Mouse (Mus musculus) MEL (cell line): ENCODE data around the gene Kcnmb1. TPM values are rescaled to one million over a fixed set of nuclear protein-coding genes. Genes with fewer than 3 reads are reported as not detected.

Experiments
- DNase-seq: peaks from one replicate; pipeline ENCODE4 v3.0.0; 2011; ENCODE audit warnings: low read depth, low spot score
- H3K27ac ChIP-seq: 2 replicates; pipeline ENCODE4 v1.5.1; 2012; ENCODE audit warnings: low read depth, mild to moderate bottlenecking, control low read depth, low read length, moderate library complexity; ENCODE audit not compliant: control insufficient read depth
- H3K27me3 ChIP-seq, 2 experiments: fragments of 150-350 bp in 1 of 2; sonication (generic) in 1 of 2; 2 replicates each; pipeline ENCODE4 v1.6.1; 2012; ENCODE audit warnings: low read length in 2 of 2, mild to moderate bottlenecking in 2 of 2, improper control_type of control experiment in 1 of 2, moderate library complexity in 1 of 2; ENCODE audit not compliant: insufficient read depth in 2 of 2, control insufficient read depth in 1 of 2
- H3K36me3 ChIP-seq, 2 experiments: 2 replicates each; pipeline ENCODE4 v1.6.1; 2012 to 2014; ENCODE audit warnings: low read length in 2 of 2, improper control_type of control experiment in 1 of 2, inconsistent platforms in 1 of 2, mild to moderate bottlenecking in 1 of 2; ENCODE audit not compliant: insufficient read depth in 2 of 2, control insufficient read depth in 1 of 2
- H3K4me1 ChIP-seq, 2 experiments: fragments of 150-350 bp in 1 of 2; sonication (generic) in 1 of 2; 2 replicates each; pipeline ENCODE4 v1.6.1; 2012; ENCODE audit warnings: low read length in 2 of 2, improper control_type of control experiment in 1 of 2, mild to moderate bottlenecking in 1 of 2; ENCODE audit not compliant: insufficient read depth in 2 of 2, control insufficient read depth in 1 of 2
- H3K4me3 ChIP-seq, 2 experiments: fragments of 150-350 bp in 1 of 2; sonication (generic) in 1 of 2; 2 replicates each; pipeline ENCODE4 v1.5.1; 2012; ENCODE audit warnings: low read depth in 2 of 2, low read length in 2 of 2, mild to moderate bottlenecking in 2 of 2, moderate library complexity in 2 of 2, control low read depth in 1 of 2, improper control_type of control experiment in 1 of 2; ENCODE audit not compliant: control insufficient read depth in 1 of 2, insufficient read depth in 1 of 2
- H3K79me2 ChIP-seq: 2 replicates; pipeline ENCODE4 v1.6.1; 2012; ENCODE audit warnings: mild to moderate bottlenecking, low read length, moderate library complexity; ENCODE audit not compliant: control insufficient read depth, poor library complexity, insufficient read depth
- H3K9ac ChIP-seq: 2 replicates; pipeline ENCODE4 v1.6.1; 2012; ENCODE audit warnings: low read depth, mild to moderate bottlenecking, control low read depth, low read length, moderate library complexity; ENCODE audit not compliant: control insufficient read depth, poor library complexity, severe bottlenecking
- H3K9me3 ChIP-seq: fragments of 150-350 bp; sonication (generic); replicated peaks from 2 replicates; pipeline ENCODE4 v1.6.1; 2012; ENCODE audit warnings: mild to moderate bottlenecking, low read length, improper control_type of control experiment, moderate library complexity; ENCODE audit not compliant: insufficient read depth
- CHD2 ChIP-seq: IDR thresholded peaks from 2 replicates; pipeline ENCODE4 v1.6.1; 2011; ENCODE audit warnings: low read length, improper control_type of control experiment
- CTCF ChIP-seq, 3 experiments: IDR thresholded peaks in 2 of 3; conservative IDR thresholded peaks in 1 of 3; 2 replicates each; pipeline ENCODE4 v1.5.1; 2011 to 2012; ENCODE audit warnings: low read length in 3 of 3, low read depth in 2 of 3, mild to moderate bottlenecking in 2 of 3, improper control_type of control experiment in 1 of 3, inconsistent platforms in 1 of 3, mixed read lengths in 1 of 3, moderate library complexity in 1 of 3; ENCODE audit not compliant: control insufficient read depth in 1 of 3, insufficient read depth in 1 of 3, poor library complexity in 1 of 3, severe bottlenecking in 1 of 3
- EP300 ChIP-seq, 2 experiments: IDR thresholded peaks; 2 replicates each; pipeline ENCODE4 v1.6.1; 2011; ENCODE audit warnings: improper control_type of control experiment in 2 of 2, low read length in 2 of 2, low read depth in 1 of 2, mild to moderate bottlenecking in 1 of 2
- ETS1 ChIP-seq: IDR thresholded peaks from 2 replicates; pipeline ENCODE4 v1.6.1; 2012; ENCODE audit warnings: low read depth, mild to moderate bottlenecking, inconsistent platforms, low read length, improper control_type of control experiment, moderate library complexity
- GATA1 ChIP-seq: IDR thresholded peaks from 2 replicates; pipeline ENCODE4 v1.6.1; 2011; ENCODE audit warnings: low read depth, low read length, improper control_type of control experiment
- MAFK ChIP-seq: IDR thresholded peaks from 2 replicates; pipeline ENCODE4 v1.6.1; 2011; ENCODE audit warnings: low read depth, mild to moderate bottlenecking, low read length, improper control_type of control experiment, borderline replicate concordance
- MAX ChIP-seq: IDR thresholded peaks from 2 replicates; pipeline ENCODE4 v1.6.1; 2011; ENCODE audit warnings: low read length, improper control_type of control experiment
- MAZ ChIP-seq: IDR thresholded peaks from 2 replicates; pipeline ENCODE4 v1.6.1; 2012; ENCODE audit warnings: low read depth, mild to moderate bottlenecking, inconsistent platforms, low read length, improper control_type of control experiment
- NRF1 ChIP-seq: IDR thresholded peaks from 2 replicates; pipeline ENCODE4 v1.6.1; 2014; ENCODE audit warnings: low read depth, mild to moderate bottlenecking, inconsistent platforms, low read length, improper control_type of control experiment, moderate library complexity; ENCODE audit not compliant: poor library complexity, insufficient read depth, severe bottlenecking
- POLR2A ChIP-seq, 2 experiments: IDR thresholded peaks; 2 replicates each; pipeline ENCODE4 v1.6.1; 2011 to 2012; ENCODE audit warnings: low read length in 2 of 2, mild to moderate bottlenecking in 2 of 2, control low read depth in 1 of 2, improper control_type of control experiment in 1 of 2, low read depth in 1 of 2, moderate library complexity in 1 of 2; ENCODE audit not compliant: control insufficient read depth in 1 of 2, insufficient read depth in 1 of 2, poor library complexity in 1 of 2
- POLR2AphosphoS2 ChIP-seq: IDR thresholded peaks from 2 replicates; pipeline ENCODE4 v1.6.1; 2011; ENCODE audit warnings: low read length, improper control_type of control experiment
- POLR2AphosphoS5 ChIP-seq: IDR thresholded peaks from 2 replicates; pipeline ENCODE4 v1.6.1; 2012; ENCODE audit warnings: low read depth, borderline replicate concordance, mild to moderate bottlenecking, inconsistent platforms, low read length, moderate library complexity, mixed read lengths
- RCOR1 ChIP-seq: IDR thresholded peaks from 2 replicates; pipeline ENCODE4 v1.6.1; 2012; ENCODE audit warnings: low read depth, mild to moderate bottlenecking, inconsistent platforms, low read length, improper control_type of control experiment
- SIN3A ChIP-seq: IDR thresholded peaks from 2 replicates; pipeline ENCODE4 v1.6.1; 2012; ENCODE audit warnings: low read length, improper control_type of control experiment, inconsistent platforms
- TAL1 ChIP-seq: IDR thresholded peaks from 2 replicates; pipeline ENCODE4 v1.6.1; 2012; ENCODE audit warnings: mild to moderate bottlenecking, inconsistent platforms, low read length, moderate library complexity, mixed read lengths
- TCF12 ChIP-seq: IDR thresholded peaks from 2 replicates; pipeline ENCODE4 v1.6.1; 2014; ENCODE audit warnings: low read depth, mild to moderate bottlenecking, inconsistent platforms, low read length, improper control_type of control experiment, moderate library complexity
- USF1 ChIP-seq: IDR thresholded peaks from 2 replicates; pipeline ENCODE4 v1.6.1; 2014; ENCODE audit warnings: low read depth, mild to moderate bottlenecking, inconsistent platforms, low read length, improper control_type of control experiment, moderate library complexity
- USF2 ChIP-seq, 2 experiments: IDR thresholded peaks; 2 replicates each; pipeline ENCODE4 v1.6.1; 2011 to 2012; ENCODE audit warnings: improper control_type of control experiment in 2 of 2, low read length in 2 of 2, borderline replicate concordance in 1 of 2, inconsistent platforms in 1 of 2, low read depth in 1 of 2, mild to moderate bottlenecking in 1 of 2; ENCODE audit not compliant: insufficient read depth in 1 of 2
- ZKSCAN1 ChIP-seq: IDR thresholded peaks from 2 replicates; pipeline ENCODE4 v1.6.1; 2012; ENCODE audit warnings: low read depth, mild to moderate bottlenecking, inconsistent platforms, low read length, improper control_type of control experiment, moderate library complexity
- polyA plus RNA-seq, 2 experiments: library from polyadenylated mRNA; stranded (reverse) in 1 of 2; unstranded in 1 of 2; fragments of >175 nt in 1 of 2; fragments of >200 nt in 1 of 2; gene quantifications; 2 replicates each; pipeline versions ENCODE4 v1.2.1 to v1.2.4; 2012; ENCODE audit warnings: low replicate concordance in 2 of 2, low read depth in 1 of 2; ENCODE audit not compliant: insufficient read length in 2 of 2, insufficient read depth in 1 of 2, missing spikeins in 1 of 2
- total RNA-seq: library from RNA; depleted of rRNA; stranded (reverse); fragments of 300-350 nt; gene quantifications from 2 replicates; pipeline ENCODE4 v1.2.3, GENCODE M21; 2012

Kcnmb1 gene
- total and polyA plus RNA-seq, 3 experiments, result 0.15 to 0.85 TPM; not detected in 1

DNA sequence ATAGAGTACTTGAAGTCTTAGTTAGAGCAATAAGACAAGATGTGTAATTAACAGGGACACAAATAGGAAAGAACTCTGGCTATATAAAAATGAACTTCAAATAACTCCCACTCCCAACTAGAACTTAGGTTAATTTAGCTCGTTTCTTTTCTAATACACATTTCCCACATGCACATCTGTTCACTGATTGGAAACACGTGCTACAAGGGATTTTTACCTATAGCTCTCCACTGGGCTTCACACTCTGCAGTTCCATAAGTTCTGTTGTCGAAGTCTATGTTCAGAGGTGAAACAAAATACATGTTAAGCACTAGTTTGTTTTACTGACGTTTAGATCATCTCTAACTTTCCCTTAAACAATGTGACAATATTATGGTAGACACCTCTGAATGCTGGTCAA, 17.3 kb downstream of the Kcnmb1 start:
- DNase-seq, result no peak
- H3K4me1 ChIP-seq, result peaks cover 0 to 4% of the 10 kb centered on the region in 2 experiments; a peak in 2 of 4 replicates
- H3K79me2 ChIP-seq, result no peaks in the 10 kb centered on the region
- H3K27me3 ChIP-seq, result no peaks in the 10 kb centered on the region
- no peak for TF ChIP-seq ZKSCAN1
- TF ChIP-seq MAX, result no peak
- no peak for TF ChIP-seq CTCF (IDR thresholded peaks at IDR 0.05 in 2 of 3, conservative IDR thresholded peaks at IDR 0.05 in 1 of 3; ENCODE audit: control insufficient read depth in 1 of 3, insufficient read depth in 1 of 3, low read depth in 2 of 3, low read length in 3 of 3, poor library complexity in 1 of 3, severe bottlenecking in 1 of 3)
- no peak for TF ChIP-seq MAFK
- no peak for TF ChIP-seq POLR2AphosphoS2
- no peak for TF ChIP-seq EP300 (IDR thresholded peaks at IDR 0.05; ENCODE audit: low read depth in 1 of 2, low read length in 2 of 2)
- TF ChIP-seq SIN3A, result no peak
- TF ChIP-seq CHD2, result no peak
- no peaks in the 10 kb centered on the region for H3K9me3 ChIP-seq
- no peak overlapping the region for H3K9ac ChIP-seq
- no peak overlapping the region for H3K27ac ChIP-seq
- no peak overlapping the region for H3K4me3 ChIP-seq
- no peaks in the 10 kb centered on the region for H3K36me3 ChIP-seq

DNA sequence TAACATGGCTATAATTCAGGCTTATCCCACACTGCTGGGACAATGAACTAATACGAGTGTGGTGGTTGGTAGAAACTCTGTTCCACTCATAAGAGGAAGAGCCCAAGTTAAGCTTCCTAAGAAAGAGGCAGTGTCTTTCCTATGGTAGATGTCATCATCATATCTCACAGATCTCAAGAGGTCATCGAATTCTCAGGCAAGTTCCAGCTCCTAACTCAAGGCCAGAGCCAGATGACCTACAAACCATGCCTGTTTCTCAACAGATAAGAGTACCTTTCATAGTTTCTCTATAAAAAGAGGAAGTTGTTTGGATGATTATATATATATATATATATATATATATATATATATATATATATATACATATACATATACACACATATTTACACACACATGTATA, 23.7 kb downstream of the Kcnmb1 start:
- no peaks in the 10 kb centered on the region for H3K27me3 ChIP-seq
- no peak overlapping the region for H3K4me3 ChIP-seq
- H3K79me2 ChIP-seq, result no peaks in the 10 kb centered on the region
- H3K36me3 ChIP-seq, result peaks cover 0 to 14% of the 10 kb centered on the region in 2 experiments; a peak in 2 of 4 replicates
- no peaks in the 10 kb centered on the region for H3K9me3 ChIP-seq
- H3K9ac ChIP-seq, result no peak overlapping the region
- H3K4me1 ChIP-seq, result peaks cover 10 to 18% of the 10 kb centered on the region in 2 experiments
- TF ChIP-seq EP300 (IDR thresholded peaks at IDR 0.05; ENCODE audit: low read depth in 1 of 2, low read length in 2 of 2) (peak; percentile 77 to 87), RCOR1 (0 out of 2 replicates have a peak, but pooled peaks have one; percentile 26), USF1 (no peak), GATA1 (peak; percentile 93), TCF12 (peak; percentile 86), ETS1 (peak; percentile 91), POLR2AphosphoS2 (no peak), TAL1 (peak; percentile 89), POLR2AphosphoS5 (no peak)
- H3K27ac ChIP-seq, result peak overlapping the region; percentile 11; the same call in 1 of the 2 replicates
- peak; percentile 81 for DNase-seq

DNA sequence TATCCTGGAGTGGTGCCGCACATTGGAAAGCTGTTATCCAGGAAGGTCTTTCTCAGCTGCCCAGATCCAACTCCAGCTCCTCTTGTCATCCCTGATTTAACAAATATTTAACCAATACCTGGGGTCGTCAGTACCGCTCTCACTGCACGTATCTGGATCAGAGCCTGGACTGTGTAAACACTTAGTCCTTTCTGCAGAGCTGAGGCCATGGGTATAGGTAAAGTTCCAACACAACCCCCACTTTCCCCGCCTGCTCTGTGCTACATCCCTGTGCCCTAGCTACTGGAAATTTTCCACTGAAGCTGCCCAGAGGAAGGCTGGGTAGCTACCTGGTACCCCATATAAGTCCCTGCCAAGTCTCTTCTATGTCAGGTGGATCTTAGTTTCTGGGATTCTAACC, 27.2 kb downstream of the Kcnmb1 start:
- Histone ChIP-seq H3K36me3 (peaks cover 0 to 14% of the 10 kb centered on the region in 2 experiments; a peak in 2 of 4 replicates), H3K9ac (no peak overlapping the region), H3K9me3 (no peaks in the 10 kb centered on the region), H3K79me2 (no peaks in the 10 kb centered on the region), H3K27ac (no peak overlapping the region), H3K4me1 (peaks cover 10 to 16% of the 10 kb centered on the region in 2 experiments), H3K4me3 (no peak overlapping the region), H3K27me3 (no peaks in the 10 kb centered on the region)
- DNase-seq, result no peak
- TF ChIP-seq MAX (no peak), NRF1 (no peak), ZKSCAN1 (no peak), POLR2A (IDR thresholded peaks at IDR 0.05; ENCODE audit: control insufficient read depth in 1 of 2, insufficient read depth in 1 of 2, low read depth in 1 of 2, low read length in 2 of 2, poor library complexity in 1 of 2) (no peak), MAZ (no peak), USF2 (IDR thresholded peaks at IDR 0.05; ENCODE audit: borderline replicate concordance in 1 of 2, insufficient read depth in 1 of 2, low read depth in 1 of 2, low read length in 2 of 2) (no peak)
